12 mouse cellular contexts compared by ENCODE assay signal in the genomic region with DNA sequence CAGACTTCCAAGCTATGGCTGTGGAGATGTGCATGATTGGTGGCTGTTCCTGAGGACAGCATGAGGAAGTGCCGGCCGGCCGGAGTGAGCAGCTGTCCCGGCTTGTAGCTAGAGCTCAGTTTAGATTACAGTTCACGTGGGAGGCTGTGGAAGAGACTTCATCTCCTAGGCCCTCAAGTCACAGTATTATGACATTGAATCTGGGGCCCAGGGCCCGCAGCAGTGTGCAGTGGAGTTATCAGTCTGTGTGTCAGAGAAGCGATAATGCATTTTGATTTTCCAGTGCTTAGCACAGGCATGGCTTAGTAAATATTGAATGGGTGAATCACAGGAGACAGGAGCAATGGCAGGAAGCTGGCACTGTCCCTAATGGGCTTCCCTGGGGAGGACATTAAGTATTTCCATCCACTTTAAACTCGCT. TPM values are rescaled to one million over a fixed set of nuclear protein-coding genes. Genes with fewer than 3 reads are reported as not detected.
DNase-seq lines count a peak whose midpoint lies in the region; ATAC-seq lines count a peak whose summit lies in the region.
"Had no signal": no experiment of that assay in that cellular context is flagged by ENCODE, and none has a peak within 500 bp of the region (broad histone marks: within the 10 kb centered on the region; RNA-seq: fewer than 3 reads in every experiment).

No protein-coding gene starts in this region.

- peak overlapping the region; percentile 33; the same call in 1 of the 2 replicates for H3K27ac ChIP-seq in heart, embryonic 16.5 days (ENCODE audit: low read length)
- no peak overlapping the region for H3K27ac ChIP-seq in heart, embryonic 10.5 days
- no peak overlapping the region for H3K27ac ChIP-seq in limb, embryonic 13.5 days
- H3K27ac ChIP-seq in limb, embryonic 10.5 days, result no peak overlapping the region
- H3K27ac ChIP-seq: stomach, embryonic 15.5 days had no signal

- H3K4me1 ChIP-seq in heart, embryonic 16.5 days (ENCODE audit: control insufficient read depth, insufficient read depth, low read length), result peaks cover 10% of the 10 kb centered on the region; the same call in 1 of the 2 replicates
- peaks cover 18% of the 10 kb centered on the region for H3K4me1 ChIP-seq in heart, embryonic 10.5 days
- no peaks in the 10 kb centered on the region for H3K4me1 ChIP-seq in limb, embryonic 13.5 days
- no peaks in the 10 kb centered on the region for H3K4me1 ChIP-seq in limb, embryonic 10.5 days
- H3K4me1 ChIP-seq: stomach, embryonic 15.5 days had no signal

- DNase-seq in heart, embryonic 10.5 days (ENCODE audit: low spot score), result no peak
- DNase-seq in limb, embryonic 10.5 days (ENCODE audit: low spot score), result no peak
- peak; percentile 50 to 66 for DNase-seq in adrenal gland, postnatal 36 days
- peak; percentile 26 for DNase-seq in retina, postnatal 1 day
- DNase-seq in B cell, adult 2 months, result no peak
- DNase-seq: heart, adult 11 months had no signal

- H3K4me3 ChIP-seq in heart, embryonic 16.5 days (ENCODE audit: low read length), result no peak overlapping the region
- no peak overlapping the region for H3K4me3 ChIP-seq in heart, embryonic 10.5 days
- H3K4me3 ChIP-seq in limb, embryonic 13.5 days, result no peak overlapping the region
- H3K4me3 ChIP-seq in limb, embryonic 10.5 days, result no peak overlapping the region
- H3K4me3 ChIP-seq: stomach, embryonic 15.5 days had no signal

- H3K4me2 ChIP-seq in heart, embryonic 16.5 days (ENCODE audit: low read depth, low read length), result no peak overlapping the region
- H3K4me2 ChIP-seq in limb, embryonic 13.5 days (replicated peaks), result no peak overlapping the region
- H3K4me2 ChIP-seq: midbrain, embryonic 11.5 days; stomach, embryonic 15.5 days had no signal

- WGBS in heart, embryonic 16.5 days, result 29% methylated on average over 8 of the region's 8 CpGs
- WGBS in heart, embryonic 10.5 days, result 53% methylated on average over 8 of the region's 8 CpGs
- 72% methylated on average over 8 of the region's 8 CpGs for WGBS in limb, embryonic 13.5 days
- 82% methylated on average over 8 of the region's 8 CpGs for WGBS in limb, embryonic 10.5 days

- no peak overlapping the region; the same call in 1 of the 2 replicates for H3K9ac ChIP-seq in heart, embryonic 16.5 days (ENCODE audit: low read length)
- H3K9ac ChIP-seq in limb, embryonic 13.5 days, result no peak overlapping the region
- H3K9ac ChIP-seq: stomach, embryonic 15.5 days had no signal

- ATAC-seq in heart, embryonic 16.5 days (replicated peaks; ENCODE audit: extremely low read depth, insufficient read depth, low FRiP score), result no peak
- 0 out of 2 replicates have a peak, but pooled peaks have one; percentile 33 for ATAC-seq in limb, embryonic 13.5 days (ENCODE audit: low FRiP score, low read depth)
- ATAC-seq: forebrain, embryonic 14.5 days had no signal

- H3K9me3 ChIP-seq in heart, embryonic 16.5 days (replicated peaks; ENCODE audit: control insufficient read depth, low read length), result no peaks in the 10 kb centered on the region
- no peaks in the 10 kb centered on the region for H3K9me3 ChIP-seq in heart, embryonic 10.5 days
- H3K9me3 ChIP-seq in limb, embryonic 13.5 days, result no peaks in the 10 kb centered on the region
- no peaks in the 10 kb centered on the region for H3K9me3 ChIP-seq in limb, embryonic 10.5 days (replicated peaks)
- H3K9me3 ChIP-seq: stomach, embryonic 15.5 days had no signal

- H3K27me3 ChIP-seq in heart, embryonic 16.5 days (ENCODE audit: control insufficient read depth, insufficient read depth, low read length), result no peaks in the 10 kb centered on the region
- H3K27me3 ChIP-seq in heart, embryonic 10.5 days (ENCODE audit: insufficient read depth, poor library complexity, severe bottlenecking), result peaks cover 8% of the 10 kb centered on the region; the same call in 1 of the 2 replicates
- peaks cover 10% of the 10 kb centered on the region for H3K27me3 ChIP-seq in limb, embryonic 13.5 days
- H3K27me3 ChIP-seq in limb, embryonic 10.5 days (ENCODE audit: low read depth, poor library complexity, severe bottlenecking), result peaks cover 18% of the 10 kb centered on the region
- H3K27me3 ChIP-seq: stomach, embryonic 15.5 days had no signal

- H3K36me3 ChIP-seq in heart, embryonic 16.5 days (ENCODE audit: control insufficient read depth, insufficient read depth), result peaks cover 43% of the 10 kb centered on the region
- peaks cover 47% of the 10 kb centered on the region for H3K36me3 ChIP-seq in heart, embryonic 10.5 days
- H3K36me3 ChIP-seq in limb, embryonic 13.5 days, result peaks cover 42% of the 10 kb centered on the region
- peaks cover 43% of the 10 kb centered on the region for H3K36me3 ChIP-seq in limb, embryonic 10.5 days

RNA-seq across cellular contexts. Expression of gene Tpm2, which starts 6.5 kb away (rescaled TPM):
- polyA plus RNA-seq in heart, embryonic 16.5 days (2015; fragmentation: Nextera tagmentation; extraction: Ambion mirVana), result 162 and 177 TPM in 2 replicates
- polyA plus RNA-seq in heart, embryonic 10.5 days (2016; fragmentation: Nextera tagmentation; extraction: Ambion mirVana), result 135 and 142 TPM in 2 replicates
- polyA plus RNA-seq in limb, embryonic 13.5 days (2015; fragmentation: Nextera tagmentation; extraction: Ambion mirVana), result 370 and 372 TPM in 2 replicates
- 45.4 and 60.0 TPM in 2 replicates for polyA plus RNA-seq in limb, embryonic 10.5 days (2016; fragmentation: Nextera tagmentation; extraction: Ambion mirVana)
- total RNA-seq in adrenal gland, postnatal 36 days (2021), result 100 to 1,000 TPM in 1 of 2 experiments, 10 to 100 TPM in 1; 69.6 to 143 TPM

RNA-seq across cellular contexts. Expression of gene Car9, which starts 23.3 kb away (rescaled TPM):
- polyA plus RNA-seq in heart, embryonic 16.5 days (2015; fragmentation: Nextera tagmentation; extraction: Ambion mirVana), result 3.5 and 3.8 TPM in 2 replicates
- 1.4 and 1.7 TPM in 2 replicates for polyA plus RNA-seq in heart, embryonic 10.5 days (2016; fragmentation: Nextera tagmentation; extraction: Ambion mirVana)
- polyA plus RNA-seq in limb, embryonic 13.5 days (2015; fragmentation: Nextera tagmentation; extraction: Ambion mirVana), result 2.3 and 3.3 TPM in 2 replicates
- 1.0 and 1.3 TPM in 2 replicates for polyA plus RNA-seq in limb, embryonic 10.5 days (2016; fragmentation: Nextera tagmentation; extraction: Ambion mirVana)
- 1 to 10 TPM in 1 of 2 experiments, under 1 TPM in 1; 0.49 to 1.2 TPM for total RNA-seq in adrenal gland, postnatal 36 days (2021)
- polyA plus RNA-seq: forebrain, embryonic 14.5 days; neural tube, embryonic 14.5 days had no signal

RNA-seq across cellular contexts. Expression of gene Arhgef39, which starts 30.6 kb away (rescaled TPM):
- 38.9 and 43.4 TPM in 2 replicates for polyA plus RNA-seq in heart, embryonic 16.5 days (2015; fragmentation: Nextera tagmentation; extraction: Ambion mirVana)
- 39.9 and 40.1 TPM in 2 replicates for polyA plus RNA-seq in heart, embryonic 10.5 days (2016; fragmentation: Nextera tagmentation; extraction: Ambion mirVana)
- polyA plus RNA-seq in limb, embryonic 13.5 days (2015; fragmentation: Nextera tagmentation; extraction: Ambion mirVana), result 43.8 and 47.3 TPM in 2 replicates
- 45.1 and 49.8 TPM in 2 replicates for polyA plus RNA-seq in limb, embryonic 10.5 days (2016; fragmentation: Nextera tagmentation; extraction: Ambion mirVana)
- total RNA-seq in adrenal gland, postnatal 36 days (2021), result 1 to 10 TPM; 2.6 to 3.5 TPM

RNA-seq across cellular contexts. Expression of gene Creb3, which starts 32.0 kb away (rescaled TPM):
- polyA plus RNA-seq in heart, embryonic 16.5 days (2015; fragmentation: Nextera tagmentation; extraction: Ambion mirVana), result 60.3 and 61.8 TPM in 2 replicates
- 63.8 and 68.8 TPM in 2 replicates for polyA plus RNA-seq in heart, embryonic 10.5 days (2016; fragmentation: Nextera tagmentation; extraction: Ambion mirVana)
- polyA plus RNA-seq in limb, embryonic 13.5 days (2015; fragmentation: Nextera tagmentation; extraction: Ambion mirVana), result 58.7 and 60.0 TPM in 2 replicates
- 27.3 and 40.5 TPM in 2 replicates for polyA plus RNA-seq in limb, embryonic 10.5 days (2016; fragmentation: Nextera tagmentation; extraction: Ambion mirVana)
- 100 to 1,000 TPM; 117 to 170 TPM for total RNA-seq in adrenal gland, postnatal 36 days (2021)

RNA-seq across cellular contexts. Expression of gene Tln1, which starts 32.4 kb away (rescaled TPM):
- 68.7 and 80.0 TPM in 2 replicates for polyA plus RNA-seq in heart, embryonic 16.5 days (2015; fragmentation: Nextera tagmentation; extraction: Ambion mirVana)
- 82.7 and 99.6 TPM in 2 replicates for polyA plus RNA-seq in heart, embryonic 10.5 days (2016; fragmentation: Nextera tagmentation; extraction: Ambion mirVana)
- polyA plus RNA-seq in limb, embryonic 13.5 days (2015; fragmentation: Nextera tagmentation; extraction: Ambion mirVana), result 60.4 and 63.6 TPM in 2 replicates
- 46.8 and 51.1 TPM in 2 replicates for polyA plus RNA-seq in limb, embryonic 10.5 days (2016; fragmentation: Nextera tagmentation; extraction: Ambion mirVana)
- total RNA-seq in adrenal gland, postnatal 36 days (2021), result 100 to 1,000 TPM; 241 to 244 TPM

Comparison
In these comparisons a context has a peak if more than half of its experiments do, and no peak if none do; other contexts are left out.
1. DNase-seq: peak in adrenal gland, postnatal 36 days (2 of 2) and retina, postnatal 1 day (single experiment); none in heart, embryonic 10.5 days (single experiment), limb, embryonic 10.5 days (single experiment) and B cell, adult 2 months (0 of 2).